Mouse (Mus musculus) small intestine, adult 2 months (tissue): Measurements from ENCODE around the gene Fstl3.
A peak's percentile ranks its signal among the peaks of the same experiment; 100 is the strongest.

Experiments
- CTCF ChIP-seq: fragments of 200-500 bp; IDR thresholded peaks from 2 replicates; pipeline ENCODE4 v1.5.1; 2012; ENCODE audit warnings: low read depth, mild to moderate bottlenecking, control low read depth, inconsistent platforms, low read length, moderate library complexity, mixed read lengths; ENCODE audit not compliant: insufficient replicate concordance, insufficient read length; ENCODE audit errors: extremely low read depth
- POLR2A ChIP-seq: fragments of 200-500 bp; IDR thresholded peaks from 2 replicates; pipeline ENCODE4 v1.6.1; 2012; ENCODE audit warnings: low read depth, mild to moderate bottlenecking, control low read depth, inconsistent platforms, low read length, moderate library complexity

DNA sequence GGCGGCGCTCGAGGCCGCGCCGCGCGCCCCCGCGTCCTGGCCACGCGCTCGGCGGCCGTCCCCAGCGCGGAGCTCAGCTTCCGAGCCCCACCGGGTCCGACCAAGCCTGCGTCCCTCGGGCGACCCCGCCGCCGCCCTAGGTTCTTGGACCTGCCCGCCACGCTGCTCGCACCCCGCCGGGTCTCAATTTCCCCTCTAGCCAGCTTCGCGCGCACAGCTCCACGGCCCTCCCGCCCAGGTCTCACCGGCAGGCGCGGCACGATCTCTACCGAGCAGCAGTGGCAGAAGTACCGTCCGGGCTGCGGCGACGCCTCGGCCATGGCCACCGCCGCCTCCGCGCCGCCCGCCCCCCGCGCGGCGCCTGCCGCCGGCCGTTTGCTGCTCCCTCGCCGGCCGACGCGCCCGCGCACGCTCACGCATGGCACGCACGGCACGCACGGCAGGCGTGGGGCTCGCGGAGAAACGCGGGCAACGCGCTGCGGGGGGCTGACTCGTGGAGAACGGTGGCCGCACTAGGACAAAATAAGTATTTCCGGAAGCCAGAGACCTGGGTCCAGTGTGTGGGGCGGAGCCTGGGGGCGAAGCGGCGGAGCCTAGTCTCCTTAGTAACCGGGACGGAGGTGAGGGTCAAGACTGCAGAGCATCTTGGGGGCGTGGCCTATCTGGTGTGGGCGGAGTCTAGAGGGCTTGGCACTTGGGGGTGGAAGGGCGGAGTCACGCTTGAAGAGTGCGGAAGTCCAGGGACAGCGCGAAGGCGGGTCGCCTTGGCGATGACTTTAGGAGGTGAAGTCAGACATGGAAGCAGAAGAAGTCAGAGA lies 10.4 kb upstream of the Fstl3 start, which contains the start of gene Rnf126:
- TF ChIP-seq CTCF (no peak), POLR2A (peak; percentile 61; the same call in 1 of the 2 replicates)
